Mouse (Mus musculus) naive thymus-derived CD4-positive, alpha-beta T cell, adult 5 months (primary cell): ENCODE results near the gene Olfr1066. TPM values are rescaled to one million over a fixed set of nuclear protein-coding genes. Genes with fewer than 3 reads are reported as not detected.

ENCODE experiments used
- polyA plus RNA-seq: library from polyadenylated mRNA; unstranded; fragments of 100-300 nt; shearing (Covaris generic); gene quantifications from one replicate; pipeline ENCODE4 v1.2.1, GENCODE M21; 2017

Olfr1066 gene
- polyA plus RNA-seq = not detected

DNA sequence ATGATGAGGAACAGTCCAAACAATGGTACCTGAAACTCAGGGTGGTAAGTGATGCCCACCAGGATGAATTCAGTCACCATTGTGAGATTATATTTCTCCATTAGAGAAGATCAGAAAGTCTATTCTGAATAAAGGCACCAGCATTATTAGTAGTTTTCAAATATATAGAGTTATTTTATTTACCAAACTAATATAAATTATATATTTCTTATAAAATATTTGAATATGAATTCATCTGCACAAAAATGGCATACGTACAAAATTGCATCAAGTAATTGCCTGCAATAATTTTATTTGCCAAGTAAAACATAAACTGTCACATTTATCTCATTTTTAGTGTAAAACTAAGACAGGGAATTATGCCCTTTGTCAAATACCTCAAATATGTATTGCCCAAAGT lies at the start of gene Olfr1066:
TSS of gene Olfr1066 (minus strand) at position 101 of the 400 bp plus-strand sequence.

GRCm38 (mm10) chr2:86487286-86487685 lies 31.2 kb upstream of the Olfr1066 start, which contains the start of gene Olfr228:
Gene Olfr228 (minus strand): TSS chr2:86487386.

GRCm38 (mm10) chr2:86450491-86450890 lies 5.6 kb downstream of the Olfr1066 start, which contains the start of gene Olfr1065:
Gene Olfr1065 (minus strand): TSS chr2:86450591.

GRCm38 (mm10) chr2:86426649-86427048 lies 29.4 kb downstream of the Olfr1066 start, which contains the start of gene Olfr1062:
Gene Olfr1062 (minus strand): TSS chr2:86426749.

DNA sequence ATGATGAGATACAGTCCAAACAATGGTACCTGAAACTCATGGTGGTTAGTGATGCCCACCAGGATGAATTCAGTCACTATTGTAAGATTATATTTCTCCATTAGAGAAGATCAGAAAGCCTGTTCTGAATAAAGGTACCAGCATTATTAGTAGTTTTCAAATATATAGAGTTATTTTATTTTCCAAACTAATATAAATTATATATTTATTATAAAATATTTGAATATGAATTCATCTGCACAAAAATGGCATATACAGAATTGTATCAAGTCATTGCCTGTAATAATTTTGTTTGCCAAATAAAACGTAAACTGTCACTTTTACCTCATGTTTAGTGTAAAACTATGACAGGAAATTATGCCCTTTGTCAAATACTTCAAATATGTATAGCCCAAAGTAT lies 42.1 kb downstream of the Olfr1066 start, which contains the start of gene Olfr1061:
TSS of gene Olfr1061 (minus strand) at position 101 of the 400 bp plus-strand sequence.

Other genes starting within 250 kb of the Olfr1066 start
- gene Olfr1046, start 237.0 kb downstream of the Olfr1066 start, polyA plus RNA-seq = not detected
- not detected for gene Olfr1047, start 224.9 kb downstream of the Olfr1066 start, polyA plus RNA-seq
- gene Olfr1048, start 216.0 kb downstream of the Olfr1066 start, polyA plus RNA-seq = 0.15 TPM
- not detected for gene Olfr1049, start 197.9 kb downstream of the Olfr1066 start, polyA plus RNA-seq
- not detected for gene Olfr1051, start 177.2 kb downstream of the Olfr1066 start, polyA plus RNA-seq
- not detected for gene Olfr1052, start 163.8 kb downstream of the Olfr1066 start, polyA plus RNA-seq
- not detected for gene Olfr1053, start 141.0 kb downstream of the Olfr1066 start, polyA plus RNA-seq
- gene Olfr1054, start 120.8 kb downstream of the Olfr1066 start, polyA plus RNA-seq = not detected
- gene Olfr1055, start 106.0 kb downstream of the Olfr1066 start, polyA plus RNA-seq = not detected
- not detected for gene Olfr1056, start 93.8 kb downstream of the Olfr1066 start, polyA plus RNA-seq
- gene Olfr1057, start 77.9 kb downstream of the Olfr1066 start, polyA plus RNA-seq = not detected
- gene Olfr1058, start 67.7 kb downstream of the Olfr1066 start, polyA plus RNA-seq = not detected
- not detected for gene Olfr1061, start 42.2 kb downstream of the Olfr1066 start, polyA plus RNA-seq
- gene Olfr1062, start 29.5 kb downstream of the Olfr1066 start, polyA plus RNA-seq = not detected
- not detected for gene Olfr1065, start 5.7 kb downstream of the Olfr1066 start, polyA plus RNA-seq
- not detected for gene Olfr228, start 31.1 kb upstream of the Olfr1066 start, polyA plus RNA-seq
- gene Olfr1076, start 52.2 kb upstream of the Olfr1066 start, polyA plus RNA-seq = not detected
- gene Olfr1079, start 86.2 kb upstream of the Olfr1066 start, polyA plus RNA-seq = not detected
- not detected for gene Olfr1080, start 102.0 kb upstream of the Olfr1066 start, polyA plus RNA-seq
- 0.30 TPM for gene Olfr1082, start 142.7 kb upstream of the Olfr1066 start, polyA plus RNA-seq
- not detected for gene Olfr1084, start 183.5 kb upstream of the Olfr1066 start, polyA plus RNA-seq
- gene Olfr1085, start 205.8 kb upstream of the Olfr1066 start, polyA plus RNA-seq = not detected
- gene Olfr1086, start 223.8 kb upstream of the Olfr1066 start, polyA plus RNA-seq = 0.37 TPM
- not detected for gene Olfr1087, start 242.1 kb upstream of the Olfr1066 start, polyA plus RNA-seq